Mouse (Mus musculus) cortical plate, adult 2 months (tissue): Measurements from ENCODE around the gene Tcea2.

ENCODE experiments used
- CTCF ChIP-seq: fragments of 200-500 bp; IDR thresholded peaks from 2 replicates; pipeline ENCODE4 v1.5.1; 2011; ENCODE audit warnings: mild to moderate bottlenecking, control low read depth, low read length; ENCODE audit not compliant: insufficient read depth; ENCODE audit errors: extremely low read depth
- POLR2A ChIP-seq: fragments of 200-500 bp; IDR thresholded peaks from 2 replicates; pipeline ENCODE4 v1.6.1; 2011; ENCODE audit warnings: mild to moderate bottlenecking, low read length, control low read depth; ENCODE audit not compliant: insufficient read depth; ENCODE audit errors: extremely low read depth

DNA sequence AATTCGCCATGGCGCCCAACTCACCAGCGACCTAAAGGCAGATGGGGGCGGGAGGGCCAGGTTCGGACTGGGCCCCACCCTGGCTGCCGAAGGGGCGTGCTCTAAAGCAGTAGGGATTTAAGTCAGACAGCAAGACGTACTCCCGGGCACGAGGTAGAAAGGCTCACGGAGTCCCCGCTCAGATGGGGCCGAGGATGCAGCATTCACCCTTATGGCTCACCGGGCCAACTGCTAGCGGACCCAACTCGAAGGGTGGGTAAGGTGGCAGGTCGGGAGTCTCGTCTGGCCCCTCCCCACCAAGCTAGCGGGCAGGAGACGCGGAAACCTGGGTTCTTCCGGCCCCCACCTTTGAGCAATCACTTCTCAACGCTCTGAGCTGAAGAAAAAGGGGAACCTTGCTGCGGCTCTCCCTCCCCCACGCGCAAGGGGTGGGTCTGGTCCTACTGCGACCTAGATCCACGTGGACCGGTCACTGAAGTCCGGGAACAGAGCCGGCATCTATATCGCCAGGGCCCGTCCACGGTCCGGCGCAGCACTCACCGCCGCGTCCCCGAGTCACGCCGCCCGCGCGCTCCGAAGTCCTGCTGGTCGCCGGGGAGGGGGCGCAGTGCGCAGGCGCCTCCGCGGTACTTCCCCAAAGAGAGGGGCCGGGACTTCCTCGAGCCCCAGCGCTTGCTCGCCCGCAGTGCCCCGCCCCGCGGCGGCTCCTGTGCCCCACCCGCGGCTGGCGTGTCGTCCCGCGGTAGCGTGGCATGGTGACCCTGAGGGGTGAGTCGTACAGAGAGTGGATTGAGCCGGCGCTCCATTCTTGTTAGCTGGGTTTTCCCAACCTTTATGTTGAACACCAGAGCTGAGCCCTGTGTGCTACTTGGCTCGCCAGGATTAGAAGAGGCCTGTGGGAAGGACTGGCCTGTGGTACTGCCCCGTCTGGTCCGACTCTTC is 13.5 kb downstream of the Tcea2 start, which contains the start of gene Rgs19:
- TF ChIP-seq CTCF = no peak
- peak; percentile 58; the same call in 1 of the 2 replicates for TF ChIP-seq POLR2A
